ENCODE assay signal across 25 mouse cellular contexts in genomic region chrX:162653518-162653917, GRCm38 (mm10). TPM values are rescaled to one million over a fixed set of nuclear protein-coding genes. Genes with fewer than 3 reads are reported as not detected.
DNase-seq lines count a peak whose midpoint lies in the region; ATAC-seq and TF ChIP-seq lines count a peak whose summit lies in the region.
"Had no signal": no experiment of that assay in that cellular context is flagged by ENCODE, and none has a peak within 500 bp of the region (broad histone marks: within the 10 kb centered on the region; RNA-seq: fewer than 3 reads in every experiment).

No protein-coding gene starts in this region.

- no peaks in the 10 kb centered on the region for H3K9me3 ChIP-seq in lung, postnatal 0 days (ENCODE audit: low read length)
- H3K9me3 ChIP-seq: embryonic facial prominence, embryonic 12.5 days; limb, embryonic 10.5 days; limb, embryonic 15.5 days; neural tube, embryonic 13.5 days had no signal

- H3K36me3 ChIP-seq in lung, postnatal 0 days (ENCODE audit: insufficient read depth, low read length): no peaks in the 10 kb centered on the region
- H3K36me3 ChIP-seq in myocyte (ENCODE audit: control insufficient read depth, insufficient read depth): no peaks in the 10 kb centered on the region
- H3K36me3 ChIP-seq: embryonic facial prominence, embryonic 12.5 days; limb, embryonic 10.5 days; limb, embryonic 15.5 days; neural tube, embryonic 13.5 days had no signal

- H3K4me3 ChIP-seq in lung, postnatal 0 days (ENCODE audit: low read depth, low read length): no peak overlapping the region
- no peak overlapping the region for H3K4me3 ChIP-seq in bone marrow macrophage, adult 2 months (ENCODE audit: insufficient read depth, low read length)
- H3K4me3 ChIP-seq in myocyte: no peak overlapping the region
- H3K4me3 ChIP-seq: embryonic facial prominence, embryonic 12.5 days; limb, embryonic 10.5 days; limb, embryonic 15.5 days; neural tube, embryonic 13.5 days had no signal

- no peaks in the 10 kb centered on the region for H3K79me2 ChIP-seq in myocyte (ENCODE audit: control insufficient read depth, insufficient read depth)

- ATAC-seq in lung, postnatal 0 days: no peak
- ATAC-seq in granulocyte monocyte progenitor cell, adult 5-6 weeks (replicated peaks; ENCODE audit: poor library complexity, severe bottlenecking): peak; percentile 99
- ATAC-seq: activated CD4-positive, CD25-positive, alpha-beta regulatory T cell, adult 4 months; forebrain, embryonic 14.5 days; hindbrain, embryonic 16.5 days had no signal

- no peaks in the 10 kb centered on the region for H3K27me3 ChIP-seq in lung, postnatal 0 days (replicated peaks; ENCODE audit: insufficient read depth, low read length)
- H3K27me3 ChIP-seq in myocyte (ENCODE audit: control insufficient read depth, insufficient read depth, insufficient read length): no peaks in the 10 kb centered on the region
- H3K27me3 ChIP-seq: CH12.LX; embryonic facial prominence, embryonic 12.5 days; limb, embryonic 15.5 days; neural tube, embryonic 13.5 days had no signal

- TF ChIP-seq POLR2A in bone marrow macrophage, adult 2 months (IDR thresholded peaks at IDR 0.05; ENCODE audit: borderline replicate concordance, low read depth, low read length): no peak
- TF ChIP-seq POLR2A in myocyte (IDR thresholded peaks at IDR 0.05; ENCODE audit: insufficient read length, low read depth): no peak

- no peak for TF ChIP-seq CTCF in lung, postnatal 0 days (IDR thresholded peaks at IDR 0.05)
- TF ChIP-seq CTCF in bone marrow macrophage, adult 2 months (IDR thresholded peaks at IDR 0.05; ENCODE audit: low read depth, low read length): no peak

- no peaks in the 10 kb centered on the region for H3K4me1 ChIP-seq in lung, postnatal 0 days (ENCODE audit: insufficient read depth, low read depth, low read length)
- H3K4me1 ChIP-seq in bone marrow macrophage, adult 2 months (ENCODE audit: control insufficient read depth, insufficient read depth, low read length): peaks cover 26% of the 10 kb centered on the region
- H3K4me1 ChIP-seq: embryonic facial prominence, embryonic 12.5 days; limb, embryonic 10.5 days; limb, embryonic 15.5 days; neural tube, embryonic 13.5 days had no signal

- peak; percentile 14 to 21 for DNase-seq in lung, adult 18-20 months
- no peak for DNase-seq in lung, postnatal 0 days (ENCODE audit: low spot score)
- DNase-seq in gastrocnemius, adult 18-20 months (ENCODE audit: low spot score): no peak
- DNase-seq: adrenal gland, adult 8-10 months; cerebellum, adult 8-10 months; cerebellum, postnatal 36 days; embryo, embryonic 11 days; kidney, adult 18-20 months; kidney, postnatal 10 days; layer of hippocampus, adult 9-11 months; thymus, adult 2 months; thymus, postnatal 4 days had no signal

- 60% methylated on average over 7 of the region's 7 CpGs for WGBS in lung, postnatal 0 days

- no peak overlapping the region for H3K4me2 ChIP-seq in lung, postnatal 0 days (replicated peaks; ENCODE audit: low read depth, low read length)
- H3K4me2 ChIP-seq in myocyte (ENCODE audit: low read depth): no peak overlapping the region
- H3K4me2 ChIP-seq: embryonic facial prominence, embryonic 12.5 days; limb, embryonic 15.5 days; midbrain, embryonic 11.5 days; neural tube, embryonic 13.5 days had no signal

- no peak overlapping the region for H3K27ac ChIP-seq in lung, postnatal 0 days (ENCODE audit: low read length)
- peak overlapping the region; percentile 76 for H3K27ac ChIP-seq in bone marrow macrophage, adult 2 months (ENCODE audit: insufficient read depth, low read depth, low read length)
- H3K27ac ChIP-seq: embryonic facial prominence, embryonic 12.5 days; limb, embryonic 10.5 days; limb, embryonic 15.5 days; liver, embryonic 14.5 days; neural tube, embryonic 13.5 days had no signal

- no peak for TF ChIP-seq EP300 in lung, postnatal 0 days (IDR thresholded peaks at IDR 0.05)

- no peak overlapping the region for H3K9ac ChIP-seq in lung, postnatal 0 days (replicated peaks; ENCODE audit: low read depth)
- H3K9ac ChIP-seq: embryonic facial prominence, embryonic 12.5 days; limb, embryonic 15.5 days; liver, embryonic 14.5 days; neural tube, embryonic 13.5 days had no signal

- H3ac ChIP-seq in myocyte (ENCODE audit: control insufficient read depth, insufficient read length): no peak overlapping the region

TF ChIP-seq in myocyte, 11 proteins besides CTCF, POLR2A, EP300 and RAD21:
- TF ChIP-seq REST (IDR thresholded peaks at IDR 0.05; ENCODE audit: insufficient read depth, insufficient read length) (no peak), MYOD1 (IDR thresholded peaks at IDR 0.05; ENCODE audit: control insufficient read depth in 1 of 3, insufficient read length in 2 of 3, low read depth in 2 of 3) (peak in 1 of 3 experiments; percentile 50), E2F4 (IDR thresholded peaks at IDR 0.05; ENCODE audit: insufficient read depth) (no peak), USF1 (IDR thresholded peaks at IDR 0.05; ENCODE audit: low read depth) (no peak), CEBPB (IDR thresholded peaks at IDR 0.05; ENCODE audit: insufficient read depth, poor library complexity, severe bottlenecking) (peak; percentile 36; the same call in 1 of the 2 replicates), MYOG (IDR thresholded peaks at IDR 0.05; ENCODE audit: control insufficient read depth in 1 of 3, insufficient read depth in 1 of 3, insufficient read length in 2 of 3, low read depth in 2 of 3) (peak in 1 of 3 experiments; percentile 50)
TF ChIP-seq in myocyte: peak in this region for 3.

RNA-seq across cellular contexts. Expression of gene Reps2, which starts 10.1 kb away (rescaled TPM):
- polyA plus RNA-seq in lung, postnatal 0 days (2015; fragmentation: Nextera tagmentation; extraction: Ambion mirVana): 1.6 and 2.2 TPM in 2 replicates
- polyA plus RNA-seq in bone marrow macrophage, adult 2 months (2012; ENCODE audit: insufficient read depth, insufficient read length, missing spikeins): 27.3 and 38.8 TPM in 2 replicates
- not detected in 2 replicates for total RNA-seq in granulocyte monocyte progenitor cell, adult 5-6 weeks (2014; fragmentation: Nextera tagmentation)
- total RNA-seq in granulocyte monocyte progenitor cell, adult 5-6 weeks (2017): 0.09 and 0.15 TPM in 2 replicates
- 0.05 TPM for polyA plus RNA-seq in myocyte (2012; fragmentation: generic; extraction: Trizol)
- 1 to 10 TPM in 1 of 2 experiments, under 1 TPM in 1; 0.96 to 1.5 TPM for total RNA-seq in gastrocnemius, adult 18-20 months (2021)
- total RNA-seq: CH12.LX had no signal
- polyA plus RNA-seq: activated CD4-positive, CD25-positive, alpha-beta regulatory T cell, adult 4 months had no signal

Comparison
In these comparisons a context has a peak if more than half of its experiments do, and no peak if none do; other contexts are left out.
1. DNase-seq: peak in lung, adult 18-20 months (2 of 2); none in lung, postnatal 0 days (single experiment) and gastrocnemius, adult 18-20 months (single experiment).